Mouse (Mus musculus) layer of hippocampus, adult 2 months (tissue): ENCODE measurements at regions not wholly inside any gene's neighbourhood (a gene's known extent, or its start where the extent isn't known, plus 50 kb on each side); places are given as distances from the start of the nearest gene placed in this dataset.
A peak's percentile ranks its signal among the peaks of the same experiment; 100 is the strongest.

Experiments
- DNase-seq, 2 experiments: peaks; one replicate each; pipeline ENCODE4 v3.0.0; 2022; ENCODE audit warnings: low spot score in 2 of 2
- H3K27ac ChIP-seq: fragments of 200-600 bp; 2 replicates; pipeline ENCODE4 v1.8.1; 2022
- H3K4me3 ChIP-seq: fragments of 200-600 bp; 2 replicates; pipeline ENCODE4 v1.8.1; 2022; ENCODE audit warnings: mild to moderate bottlenecking
- CTCF ChIP-seq: fragments of 200-600 bp; conservative IDR thresholded peaks from 2 replicates; pipeline ENCODE4 v1.8.1; 2022; ENCODE audit warnings: antibody characterized with exemption, mild to moderate bottlenecking, moderate library complexity

DNA sequence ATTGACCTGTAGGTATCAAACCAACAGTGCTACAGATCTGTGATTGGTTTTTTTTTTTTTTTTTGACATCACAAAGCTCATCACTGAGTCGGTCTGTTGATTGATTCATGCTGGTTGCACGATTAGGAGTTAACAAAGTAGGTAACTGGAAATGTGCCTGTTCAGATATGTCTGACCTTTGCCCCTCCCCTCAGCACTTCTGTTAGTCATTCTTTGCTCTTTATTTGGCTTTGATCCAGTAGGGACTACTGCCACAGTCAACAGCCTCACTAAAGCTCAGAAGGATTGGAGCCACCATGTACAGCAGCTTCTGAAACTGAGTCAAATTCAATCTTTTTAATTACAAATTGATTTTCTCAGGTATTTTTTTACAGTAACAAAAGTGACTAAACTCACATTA lies 870.7 kb upstream of the Lrfn5 start:
- no peak for DNase-seq
- TF ChIP-seq CTCF = no peak

DNA sequence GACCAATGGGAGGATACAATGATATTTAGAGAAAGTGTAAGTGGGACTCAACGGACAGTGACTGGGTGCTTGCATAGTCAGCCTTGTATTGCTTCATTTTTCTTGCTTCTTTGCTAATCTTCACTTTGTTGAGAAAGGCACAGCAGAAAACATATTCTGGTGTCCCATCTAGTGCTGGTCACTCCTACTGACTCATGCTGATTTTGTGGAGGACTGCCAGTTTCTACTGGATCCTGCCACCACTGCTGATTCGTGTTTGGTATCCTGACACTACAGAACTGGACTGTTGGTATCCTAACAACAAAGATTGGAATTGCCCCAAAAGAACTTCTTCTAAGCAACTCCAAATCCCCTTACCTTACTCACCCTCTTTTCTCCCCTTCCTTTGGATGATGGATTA lies 847.2 kb upstream of the Lrfn5 start:
- H3K27ac ChIP-seq = no peak overlapping the region

More for the DNA sequence above, 870.7 kb upstream of the Lrfn5 start:
- no peak overlapping the region for H3K27ac ChIP-seq
- H3K4me3 ChIP-seq = no peak overlapping the region

DNA sequence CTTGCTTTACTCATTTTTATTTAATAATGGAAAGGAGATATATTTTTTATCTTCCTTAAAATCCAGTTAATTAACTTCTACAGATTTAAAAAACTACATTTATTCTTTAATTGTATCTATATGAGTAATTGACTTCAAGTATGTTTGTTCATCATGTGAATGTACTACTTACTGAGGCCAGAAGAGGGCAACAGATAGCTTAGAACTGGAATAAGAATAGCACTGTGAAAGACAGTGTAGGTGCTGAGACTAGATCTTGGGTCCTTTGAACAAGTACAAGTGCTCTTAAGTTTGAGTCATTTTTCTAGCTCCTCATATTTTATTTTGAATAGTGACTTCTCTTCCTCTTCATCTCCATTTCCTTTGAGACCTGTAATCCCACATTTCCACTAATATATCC lies 838.9 kb upstream of the Lrfn5 start:
- TF ChIP-seq CTCF = peak; percentile 36; the same call in 1 of the 2 replicates
- Histone ChIP-seq H3K4me3 (no peak overlapping the region), H3K27ac (no peak overlapping the region)
- no peak for DNase-seq

More for the DNA sequence above, 847.2 kb upstream of the Lrfn5 start:
- H3K4me3 ChIP-seq = no peak overlapping the region
- TF ChIP-seq CTCF = no peak
- no peak for DNase-seq

DNA sequence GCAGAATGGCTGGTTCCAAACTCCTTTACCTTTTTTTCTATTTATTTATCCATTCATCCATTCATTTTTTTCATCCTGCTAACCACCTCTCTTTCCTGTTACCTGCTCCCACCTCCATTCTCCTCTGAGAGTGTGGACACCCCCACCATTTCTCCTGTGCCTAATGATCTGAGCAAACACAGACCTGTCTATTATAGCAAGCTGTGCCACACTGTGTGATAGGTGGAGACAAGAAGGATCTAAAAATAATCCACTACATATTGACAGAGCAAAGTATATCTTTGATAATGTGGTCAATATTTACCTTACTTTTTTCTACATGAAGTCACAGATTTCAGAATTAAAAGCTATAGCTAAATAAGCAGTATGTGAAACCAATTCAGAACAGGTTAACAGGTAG lies 805.6 kb upstream of the Lrfn5 start:
- Histone ChIP-seq H3K27ac (no peak overlapping the region), H3K4me3 (no peak overlapping the region)
- DNase-seq = no peak
- no peak for TF ChIP-seq CTCF
